Mouse (Mus musculus) MEL (cell line): ENCODE data around the gene Cdk4. TPM values are rescaled to one million over a fixed set of nuclear protein-coding genes. Genes with fewer than 3 reads are reported as not detected.

Source experiments
- DNase-seq: peaks from one replicate; pipeline ENCODE4 v3.0.0; 2011; ENCODE audit warnings: low read depth, low spot score
- H3K27ac ChIP-seq: 2 replicates; pipeline ENCODE4 v1.5.1; 2012; ENCODE audit warnings: low read depth, mild to moderate bottlenecking, control low read depth, low read length, moderate library complexity; ENCODE audit not compliant: control insufficient read depth
- H3K27me3 ChIP-seq, 2 experiments: fragments of 150-350 bp in 1 of 2; sonication (generic) in 1 of 2; 2 replicates each; pipeline ENCODE4 v1.6.1; 2012; ENCODE audit warnings: low read length in 2 of 2, mild to moderate bottlenecking in 2 of 2, improper control_type of control experiment in 1 of 2, moderate library complexity in 1 of 2; ENCODE audit not compliant: insufficient read depth in 2 of 2, control insufficient read depth in 1 of 2
- H3K36me3 ChIP-seq, 2 experiments: 2 replicates each; pipeline ENCODE4 v1.6.1; 2012 to 2014; ENCODE audit warnings: low read length in 2 of 2, improper control_type of control experiment in 1 of 2, inconsistent platforms in 1 of 2, mild to moderate bottlenecking in 1 of 2; ENCODE audit not compliant: insufficient read depth in 2 of 2, control insufficient read depth in 1 of 2
- H3K4me1 ChIP-seq, 2 experiments: fragments of 150-350 bp in 1 of 2; sonication (generic) in 1 of 2; 2 replicates each; pipeline ENCODE4 v1.6.1; 2012; ENCODE audit warnings: low read length in 2 of 2, improper control_type of control experiment in 1 of 2, mild to moderate bottlenecking in 1 of 2; ENCODE audit not compliant: insufficient read depth in 2 of 2, control insufficient read depth in 1 of 2
- H3K4me3 ChIP-seq, 2 experiments: fragments of 150-350 bp in 1 of 2; sonication (generic) in 1 of 2; 2 replicates each; pipeline ENCODE4 v1.5.1; 2012; ENCODE audit warnings: low read depth in 2 of 2, low read length in 2 of 2, mild to moderate bottlenecking in 2 of 2, moderate library complexity in 2 of 2, control low read depth in 1 of 2, improper control_type of control experiment in 1 of 2; ENCODE audit not compliant: control insufficient read depth in 1 of 2, insufficient read depth in 1 of 2
- H3K79me2 ChIP-seq: 2 replicates; pipeline ENCODE4 v1.6.1; 2012; ENCODE audit warnings: mild to moderate bottlenecking, low read length, moderate library complexity; ENCODE audit not compliant: control insufficient read depth, poor library complexity, insufficient read depth
- H3K9ac ChIP-seq: 2 replicates; pipeline ENCODE4 v1.6.1; 2012; ENCODE audit warnings: low read depth, mild to moderate bottlenecking, control low read depth, low read length, moderate library complexity; ENCODE audit not compliant: control insufficient read depth, poor library complexity, severe bottlenecking
- H3K9me3 ChIP-seq: fragments of 150-350 bp; sonication (generic); replicated peaks from 2 replicates; pipeline ENCODE4 v1.6.1; 2012; ENCODE audit warnings: mild to moderate bottlenecking, low read length, improper control_type of control experiment, moderate library complexity; ENCODE audit not compliant: insufficient read depth
- E2F4 ChIP-seq: IDR thresholded peaks from 2 replicates; pipeline ENCODE4 v1.6.1; 2011; ENCODE audit warnings: low read depth, low read length, improper control_type of control experiment, borderline replicate concordance
- EP300 ChIP-seq, 2 experiments: IDR thresholded peaks; 2 replicates each; pipeline ENCODE4 v1.6.1; 2011; ENCODE audit warnings: improper control_type of control experiment in 2 of 2, low read length in 2 of 2, low read depth in 1 of 2, mild to moderate bottlenecking in 1 of 2
- GABPA ChIP-seq: IDR thresholded peaks from 2 replicates; pipeline ENCODE4 v1.6.1; 2012; ENCODE audit warnings: low read depth, mild to moderate bottlenecking, inconsistent platforms, low read length, improper control_type of control experiment, moderate library complexity
- MAX ChIP-seq: IDR thresholded peaks from 2 replicates; pipeline ENCODE4 v1.6.1; 2011; ENCODE audit warnings: low read length, improper control_type of control experiment
- MAZ ChIP-seq: IDR thresholded peaks from 2 replicates; pipeline ENCODE4 v1.6.1; 2012; ENCODE audit warnings: low read depth, mild to moderate bottlenecking, inconsistent platforms, low read length, improper control_type of control experiment
- MXI1 ChIP-seq: IDR thresholded peaks from 2 replicates; pipeline ENCODE4 v1.6.1; 2011; ENCODE audit warnings: mild to moderate bottlenecking, low read depth, low read length, improper control_type of control experiment
- MYC ChIP-seq: IDR thresholded peaks from 2 replicates; pipeline ENCODE4 v1.6.1; 2011; ENCODE audit warnings: low read depth, mild to moderate bottlenecking, low read length, improper control_type of control experiment, moderate library complexity
- POLR2A ChIP-seq, 2 experiments: IDR thresholded peaks; 2 replicates each; pipeline ENCODE4 v1.6.1; 2011 to 2012; ENCODE audit warnings: low read length in 2 of 2, mild to moderate bottlenecking in 2 of 2, control low read depth in 1 of 2, improper control_type of control experiment in 1 of 2, low read depth in 1 of 2, moderate library complexity in 1 of 2; ENCODE audit not compliant: control insufficient read depth in 1 of 2, insufficient read depth in 1 of 2, poor library complexity in 1 of 2
- POLR2AphosphoS2 ChIP-seq: IDR thresholded peaks from 2 replicates; pipeline ENCODE4 v1.6.1; 2011; ENCODE audit warnings: low read length, improper control_type of control experiment
- SIN3A ChIP-seq: IDR thresholded peaks from 2 replicates; pipeline ENCODE4 v1.6.1; 2012; ENCODE audit warnings: low read length, improper control_type of control experiment, inconsistent platforms
- TAL1 ChIP-seq: IDR thresholded peaks from 2 replicates; pipeline ENCODE4 v1.6.1; 2012; ENCODE audit warnings: mild to moderate bottlenecking, inconsistent platforms, low read length, moderate library complexity, mixed read lengths
- TBP ChIP-seq: IDR thresholded peaks from 2 replicates; pipeline ENCODE4 v1.8.0; 2011; ENCODE audit warnings: low read depth, low read length, improper control_type of control experiment
- TCF12 ChIP-seq: IDR thresholded peaks from 2 replicates; pipeline ENCODE4 v1.6.1; 2014; ENCODE audit warnings: low read depth, mild to moderate bottlenecking, inconsistent platforms, low read length, improper control_type of control experiment, moderate library complexity
- UBTF ChIP-seq: IDR thresholded peaks from 2 replicates; pipeline ENCODE4 v1.6.1; 2012; ENCODE audit warnings: low read depth, mild to moderate bottlenecking, inconsistent platforms, low read length, improper control_type of control experiment, moderate library complexity, borderline replicate concordance; ENCODE audit not compliant: insufficient read depth
- ZMIZ1 ChIP-seq: IDR thresholded peaks from 2 replicates; pipeline ENCODE4 v1.6.1; 2012; ENCODE audit warnings: low read depth, mild to moderate bottlenecking, inconsistent platforms, low read length, improper control_type of control experiment, moderate library complexity
- polyA plus RNA-seq, 2 experiments: library from polyadenylated mRNA; stranded (reverse) in 1 of 2; unstranded in 1 of 2; fragments of >175 nt in 1 of 2; fragments of >200 nt in 1 of 2; gene quantifications; 2 replicates each; pipeline versions ENCODE4 v1.2.1 to v1.2.4; 2012; ENCODE audit warnings: low replicate concordance in 2 of 2, low read depth in 1 of 2; ENCODE audit not compliant: insufficient read length in 2 of 2, insufficient read depth in 1 of 2, missing spikeins in 1 of 2
- total RNA-seq: library from RNA; depleted of rRNA; stranded (reverse); fragments of 300-350 nt; gene quantifications from 2 replicates; pipeline ENCODE4 v1.2.3, GENCODE M21; 2012

The Cdk4 gene
- total and polyA plus RNA-seq, 3 experiments, result 443 to 1,325 (median 843) TPM

DNA sequence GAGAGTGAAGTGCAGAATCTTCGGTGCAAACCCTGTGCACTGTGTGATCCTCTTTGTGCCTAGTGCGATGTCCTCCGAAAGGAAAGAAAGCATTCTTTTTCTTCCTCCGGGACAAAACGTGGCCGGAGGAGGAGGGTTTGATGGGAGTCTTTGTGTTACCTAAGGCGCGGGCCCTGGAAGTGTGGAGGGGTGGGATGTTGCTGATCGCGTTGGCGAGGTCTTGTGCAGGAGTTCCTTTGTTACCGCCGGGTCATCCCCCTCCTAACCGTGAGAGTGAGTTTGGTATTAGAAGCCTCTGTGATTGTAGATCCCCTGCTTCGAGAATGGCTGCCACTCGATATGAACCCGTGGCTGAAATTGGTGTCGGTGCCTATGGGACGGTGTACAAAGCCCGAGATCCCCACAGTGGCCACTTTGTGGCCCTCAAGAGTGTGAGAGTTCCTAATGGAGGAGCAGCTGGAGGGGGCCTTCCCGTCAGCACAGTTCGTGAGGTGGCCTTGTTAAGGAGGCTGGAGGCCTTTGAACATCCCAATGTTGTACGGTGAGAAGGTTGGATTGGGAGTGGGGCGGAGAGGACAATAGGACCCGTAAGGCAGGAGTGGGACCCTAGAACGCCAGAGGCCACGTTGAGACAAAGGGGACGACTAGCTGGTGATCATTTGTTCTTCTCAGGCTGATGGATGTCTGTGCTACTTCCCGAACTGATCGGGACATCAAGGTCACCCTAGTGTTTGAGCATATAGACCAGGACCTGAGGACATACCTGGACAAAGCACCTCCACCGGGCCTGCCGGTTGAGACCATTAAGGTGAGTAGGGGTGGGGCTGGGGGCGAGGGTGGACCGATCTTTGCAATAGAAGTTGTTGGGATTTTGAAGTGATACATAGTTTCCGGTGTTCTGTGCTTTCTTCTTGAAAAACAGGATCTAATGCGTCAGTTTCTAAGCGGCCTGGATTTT, 858 bp downstream of the Cdk4 start:
- Histone ChIP-seq H3K9me3 (no peaks in the 10 kb centered on the region), H3K27ac (peak overlapping the region; percentile 74), H3K79me2 (peaks cover 25% of the 10 kb centered on the region), H3K27me3 (no peaks in the 10 kb centered on the region), H3K9ac (peak overlapping the region; percentile 93), H3K36me3 (peaks cover 14 to 39% of the 10 kb centered on the region in 2 experiments), H3K4me3 (peak overlapping the region; percentile 68 to 78), H3K4me1 (peaks cover 6 to 18% of the 10 kb centered on the region in 2 experiments)
- DNase-seq, result peak; percentile 56
- no peak for TF ChIP-seq MAZ
- TF ChIP-seq EP300 (IDR thresholded peaks at IDR 0.05; ENCODE audit: low read depth in 1 of 2, low read length in 2 of 2), result no peak
- no peak for TF ChIP-seq MXI1
- no peak for TF ChIP-seq GABPA
- TF ChIP-seq POLR2AphosphoS2, result no peak; the same call in 1 of the 2 replicates
- TF ChIP-seq ZMIZ1, result peak; percentile 30; the same call in 1 of the 2 replicates
- TF ChIP-seq MAX, result 0 out of 2 replicates have a peak, but pooled peaks have one; percentile 45
- TF ChIP-seq MYC, result peak; percentile 50; the same call in 1 of the 2 replicates
- no peak; a peak in 2 of 4 replicates for TF ChIP-seq POLR2A (IDR thresholded peaks at IDR 0.05; ENCODE audit: control insufficient read depth in 1 of 2, insufficient read depth in 1 of 2, low read depth in 1 of 2, low read length in 2 of 2, poor library complexity in 1 of 2)
- no peak for TF ChIP-seq E2F4
- no peak for TF ChIP-seq TAL1
- no peak for TF ChIP-seq TCF12
- TF ChIP-seq UBTF, result 0 out of 2 replicates have a peak, but pooled peaks have one; percentile 20
- no peak for TF ChIP-seq TBP

DNA sequence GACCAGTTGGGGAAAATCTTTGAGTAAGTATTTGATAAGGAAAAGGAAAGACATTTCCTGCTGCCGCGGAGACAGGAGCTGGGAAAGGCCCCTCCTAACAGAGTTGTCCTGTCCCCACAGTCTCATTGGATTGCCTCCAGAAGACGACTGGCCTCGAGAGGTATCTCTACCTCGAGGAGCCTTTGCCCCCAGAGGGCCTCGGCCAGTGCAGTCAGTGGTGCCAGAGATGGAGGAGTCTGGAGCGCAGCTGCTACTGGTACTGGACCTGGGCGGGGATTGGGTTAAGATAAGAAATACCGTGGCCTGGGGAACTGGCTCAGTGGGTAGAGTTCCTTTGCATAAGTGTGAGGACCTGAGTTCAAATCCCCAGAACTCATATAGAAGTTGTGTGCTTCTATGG, 2.6 kb downstream of the Cdk4 start:
- peaks cover 36% of the 10 kb centered on the region for H3K79me2 ChIP-seq
- peaks cover 6 to 21% of the 10 kb centered on the region in 2 experiments for H3K4me1 ChIP-seq
- DNase-seq, result no peak
- H3K9ac ChIP-seq, result no peak overlapping the region; the same call in 1 of the 2 replicates
- no peak for TF ChIP-seq TCF12
- no peak; the same call in none of the 2 replicates for TF ChIP-seq POLR2AphosphoS2
- 0 out of 2 replicates have a peak, but pooled peaks have one; percentile 18 for TF ChIP-seq MYC
- TF ChIP-seq ZMIZ1, result 0 out of 2 replicates have a peak, but pooled peaks have one; percentile 24
- TF ChIP-seq SIN3A, result no peak
- TF ChIP-seq MAZ, result 0 out of 2 replicates have a peak, but pooled peaks have one; percentile 47
- H3K9me3 ChIP-seq, result no peaks in the 10 kb centered on the region
- no peaks in the 10 kb centered on the region for H3K27me3 ChIP-seq
- H3K4me3 ChIP-seq, result no peak overlapping the region
- H3K27ac ChIP-seq, result no peak overlapping the region
- H3K36me3 ChIP-seq, result peaks cover 14 to 39% of the 10 kb centered on the region in 2 experiments
